Mouse (Mus musculus): ENCODE data around the gene Gm21671. TPM values are rescaled to one million over a fixed set of nuclear protein-coding genes. Genes with fewer than 3 reads are reported as not detected.

The Gm21671 gene
- polyA plus RNA-seq (2012; rRNA removed): not detected in 2 replicates

GRCm38 (mm10) chr5:25954317-25954716 lies at the start of gene Gm21671:
Gene Gm21671 (minus strand): TSS chr5:25954417.

GRCm38 (mm10) chr5:25988550-25988949 lies 34.3 kb upstream of the Gm21671 start, which contains the start of gene Gm21698:
Gene Gm21698 (minus strand): TSS chr5:25988650.

GRCm38 (mm10) chr5:25972563-25972962 lies 18.3 kb upstream of the Gm21671 start, which contains the start of gene Gm21680:
Gene Gm21680 (minus strand): TSS chr5:25972663.

GRCm38 (mm10) chr5:25942281-25942680 lies 11.9 kb downstream of the Gm21671 start, which contains the start of gene Gm21663:
Gene Gm21663 (minus strand): TSS chr5:25942381.

Other genes with a start within 250 kb of the Gm21671 start
- 7.8 and 8.5 TPM in 2 replicates for gene Xrcc2, start 248.6 kb downstream of the Gm21671 start, polyA plus RNA-seq (2012; rRNA removed)
- 46.0 and 49.4 TPM in 2 replicates for gene Actr3b, start 194.4 kb downstream of the Gm21671 start, polyA plus RNA-seq (2012; rRNA removed)
- 0.03 TPM in 1 of 2 replicates, not detected in the other for gene Gm21663, start 12.0 kb downstream of the Gm21671 start, polyA plus RNA-seq (2012; rRNA removed)
- not detected in 2 replicates for gene Gm21680, start 18.2 kb upstream of the Gm21671 start, polyA plus RNA-seq (2012; rRNA removed)
- not detected in 2 replicates for gene Gm21698, start 34.2 kb upstream of the Gm21671 start, polyA plus RNA-seq (2012; rRNA removed)
- 0.03 and 0.05 TPM in 2 replicates for gene Gm1979, start 50.4 kb upstream of the Gm21671 start, polyA plus RNA-seq (2012; rRNA removed)
- gene Gm5862, start 68.5 kb upstream of the Gm21671 start, polyA plus RNA-seq (2012; rRNA removed): not detected in 2 replicates
- 0.04 TPM in 1 of 2 replicates, not detected in the other for gene Speer4a, start 85.1 kb upstream of the Gm21671 start, polyA plus RNA-seq (2012; rRNA removed)
- not detected in 2 replicates for gene Gm7347, start 104.2 kb upstream of the Gm21671 start, polyA plus RNA-seq (2012; rRNA removed)
- not detected in 2 replicates for gene Gm10471, start 134.9 kb upstream of the Gm21671 start, polyA plus RNA-seq (2012; rRNA removed)
- 0.03 TPM in 1 of 2 replicates, not detected in the other for gene 5031410I06Rik, start 150.9 kb upstream of the Gm21671 start, polyA plus RNA-seq (2012; rRNA removed)
- gene Gm10220, start 167.0 kb upstream of the Gm21671 start, polyA plus RNA-seq (2012; rRNA removed): not detected in 2 replicates